Mouse (Mus musculus) CH12F3 (cell line): ENCODE results near the gene Itga6.

Source experiments
- in situ Hi-C: fragments of 300-500 bp; cut with MboI; formaldehyde crosslinking; loops from 2 replicates; pipeline ENCODE4 v1.14.3; 2020; ENCODE audit warnings: low sequenced_read_pairs

Itga6 gene

DNA sequence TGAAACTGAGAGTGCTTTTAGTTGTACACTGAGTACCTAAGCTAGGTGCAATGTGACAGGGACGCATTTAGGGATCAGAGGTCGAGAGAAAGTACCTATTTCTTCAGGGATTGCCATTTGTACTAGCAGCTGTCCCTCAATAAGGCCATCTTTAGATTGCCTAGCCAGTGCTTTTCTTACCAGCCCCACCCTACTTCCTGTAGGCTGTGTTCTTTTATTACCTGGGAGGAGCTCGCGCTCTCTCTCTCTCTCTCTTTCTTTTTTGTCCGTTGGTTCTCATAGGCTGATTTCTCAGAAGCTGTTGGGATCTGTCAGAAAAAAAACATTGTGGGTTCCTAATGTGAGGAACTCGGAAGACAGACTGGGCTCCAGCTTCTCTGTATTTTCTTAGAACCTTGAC is 55.4 kb downstream of the Itga6 start:
- in situ Hi-C loops = no loop called here

DNA sequence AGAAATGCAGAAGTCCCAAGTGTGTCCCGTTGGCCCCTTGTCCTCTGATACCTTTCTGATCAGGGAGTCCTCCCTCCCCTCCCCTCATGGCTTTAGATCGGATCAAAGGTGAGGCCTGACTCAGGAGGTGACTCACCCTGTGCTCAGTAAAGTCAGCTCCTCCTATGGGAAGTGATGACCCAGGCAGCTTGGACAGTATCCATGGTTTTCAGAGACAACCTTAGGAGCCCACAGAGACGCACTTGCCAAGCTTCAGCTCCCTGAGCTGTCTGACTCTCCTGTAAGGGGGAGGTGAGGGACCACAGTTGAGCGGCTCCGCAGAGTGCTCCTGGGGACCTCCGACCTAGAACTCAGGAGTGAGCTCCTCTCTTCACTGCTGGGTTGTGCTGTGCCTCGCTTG is 56.3 kb downstream of the Itga6 start:
- in situ Hi-C loops = no loop called here

DNA sequence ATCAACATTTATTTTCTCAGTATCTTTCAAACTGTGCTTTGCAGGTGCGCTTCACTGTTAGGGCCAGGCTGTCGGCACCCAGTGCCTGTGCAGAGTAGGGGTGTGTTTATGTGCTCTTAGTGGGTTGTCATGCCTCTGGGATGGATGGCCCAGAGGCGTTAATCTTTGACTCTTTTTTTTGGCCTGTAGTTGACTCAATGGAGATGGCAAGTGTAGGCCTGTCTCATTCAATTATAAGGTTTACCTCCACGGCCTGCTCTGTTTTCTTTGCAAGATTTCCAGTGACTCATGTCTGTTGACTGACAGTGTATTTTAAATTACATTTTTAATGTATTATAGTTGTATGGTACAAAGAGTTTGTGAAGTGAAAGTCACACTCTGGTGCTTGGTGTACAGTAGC is 56.7 kb downstream of the Itga6 start:
- in situ Hi-C loops = no loop called here

DNA sequence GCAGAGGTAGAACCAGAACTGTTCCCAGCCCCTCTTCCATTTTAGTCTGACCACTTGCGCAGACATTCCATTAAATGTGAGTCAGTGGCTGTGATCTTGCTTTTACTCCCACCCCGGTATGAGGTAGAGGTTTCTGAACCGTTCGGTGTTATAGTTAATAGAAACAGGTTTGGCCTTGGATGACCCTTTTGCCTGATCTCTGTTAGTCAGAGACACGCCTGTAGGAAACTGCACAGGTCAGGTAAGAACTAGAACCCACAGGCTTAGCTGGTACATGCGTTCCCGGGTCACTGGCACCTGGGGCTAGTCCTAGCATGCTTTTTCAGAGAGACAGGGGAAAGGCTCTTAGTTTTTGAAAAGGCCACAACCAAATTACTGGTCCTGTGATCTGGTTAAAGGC is 59.7 kb downstream of the Itga6 start:
- in situ Hi-C loops = no loop called here

DNA sequence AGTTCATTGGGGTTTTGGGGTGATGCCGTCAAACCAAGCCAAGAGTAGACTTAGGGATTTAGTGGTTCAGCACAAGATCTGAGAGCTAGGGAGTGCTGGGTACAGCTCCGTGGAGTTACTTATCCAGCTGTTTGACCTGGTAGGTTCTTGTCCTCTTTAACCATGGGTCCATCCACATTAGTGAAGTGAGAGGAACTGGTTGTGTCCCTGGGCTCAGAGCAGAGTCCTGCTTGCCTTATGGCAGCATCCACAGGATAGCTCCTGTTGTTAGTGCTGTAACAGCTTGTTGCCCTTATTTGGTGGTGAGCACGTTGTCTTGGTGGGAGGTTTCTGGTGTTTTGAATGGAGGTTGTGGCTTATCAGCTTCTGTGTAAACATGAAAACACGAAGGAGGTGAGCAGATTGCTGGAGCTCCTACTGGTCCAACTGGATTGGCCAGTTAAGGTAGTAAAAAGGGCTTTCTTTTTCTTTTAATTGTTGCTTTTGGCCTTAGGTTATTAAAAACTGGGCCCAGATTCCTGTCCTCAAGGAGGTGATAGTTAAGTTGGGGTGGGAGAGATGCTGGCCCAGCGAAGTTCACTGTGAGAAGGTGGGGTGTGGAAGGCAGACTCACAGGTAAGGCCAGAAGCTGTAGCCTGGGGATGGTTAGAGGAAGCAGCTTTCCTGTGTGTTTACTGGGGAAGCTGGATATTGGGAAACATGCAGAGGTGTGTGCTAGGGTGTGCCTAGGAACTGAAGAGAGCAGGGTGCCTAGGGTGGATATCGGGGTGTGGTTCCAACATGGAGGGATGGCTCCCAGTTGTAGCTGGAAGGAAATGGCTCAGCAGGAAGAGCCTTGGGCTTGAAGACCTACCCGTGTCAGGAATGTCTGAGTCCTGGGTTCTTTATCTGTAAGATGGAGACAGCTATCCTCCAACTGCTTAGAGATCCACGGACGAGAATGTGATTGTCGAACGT is 60.5 kb downstream of the Itga6 start:
- in situ Hi-C loops = no loop called here

DNA sequence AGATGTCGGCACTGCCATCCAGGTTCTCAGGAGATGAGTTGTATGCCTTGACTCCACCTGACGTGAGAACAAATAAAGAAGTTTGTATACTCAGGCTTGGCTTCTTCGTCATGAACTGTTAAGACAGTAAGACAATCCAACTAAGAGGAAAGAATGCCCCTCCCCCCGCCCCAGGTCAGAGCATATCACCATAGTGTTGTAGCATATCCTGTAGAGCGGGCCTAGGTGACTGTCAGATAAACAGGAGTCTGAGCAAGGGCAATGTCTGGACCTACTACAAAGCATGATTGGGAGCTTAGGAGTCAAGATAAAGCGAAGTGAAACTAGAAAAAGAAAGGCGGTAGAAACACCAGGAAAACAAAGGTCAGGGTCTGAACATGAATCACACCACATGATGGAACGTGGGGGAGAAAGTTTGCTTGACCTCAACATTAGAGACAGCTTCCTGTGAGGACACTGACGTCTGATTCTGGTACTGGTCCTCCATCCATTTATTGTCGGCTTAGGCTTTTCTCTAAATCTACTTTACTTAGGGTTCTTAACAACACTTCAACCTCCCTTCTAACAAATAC is 64.0 kb downstream of the Itga6 start:
- in situ Hi-C loops = no loop called here

DNA sequence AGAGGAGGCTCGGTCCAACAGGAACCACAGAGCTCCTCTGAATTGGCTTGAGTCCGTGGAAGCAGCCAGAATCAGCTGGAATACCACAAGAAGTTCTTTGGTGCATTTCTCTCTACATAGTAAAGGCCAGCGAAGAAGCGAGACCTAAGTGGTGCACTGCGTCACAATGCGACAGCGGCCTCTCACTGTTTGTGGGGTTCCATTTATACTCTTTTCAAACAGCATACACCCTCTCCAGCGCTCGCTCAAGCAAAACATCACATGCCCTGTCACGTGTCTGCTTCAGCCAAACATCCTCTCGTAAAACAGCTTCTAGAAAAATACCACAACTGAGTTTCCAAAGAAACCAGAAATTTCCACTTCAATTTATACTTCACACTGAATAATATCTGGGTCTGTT is 64.6 kb downstream of the Itga6 start:
- in situ Hi-C loops = loop anchor here (10.0 kb wide), 1 partner anchor 215 kb away; no protein-coding TSS in a partner anchor

DNA sequence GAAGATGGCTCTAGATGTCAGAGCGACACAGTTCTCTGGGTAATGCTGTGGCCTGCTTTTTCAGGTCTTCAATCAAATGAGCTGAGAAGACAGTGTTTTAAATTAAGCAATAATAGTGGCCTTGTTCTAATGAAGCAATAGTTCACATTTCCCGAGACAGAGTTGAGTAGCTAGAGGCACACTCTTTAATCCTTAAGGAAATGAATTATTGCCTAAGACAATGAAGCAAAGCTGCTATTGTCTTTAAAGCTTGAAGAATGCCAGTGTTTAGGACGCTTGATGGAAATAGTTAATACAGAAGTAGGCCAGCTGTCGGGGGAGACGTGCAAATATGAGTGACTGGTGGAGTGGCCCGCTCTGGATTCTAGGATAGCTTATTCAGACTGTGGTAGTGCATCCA is 65.5 kb downstream of the Itga6 start:
- in situ Hi-C loops = loop anchor here (10.0 kb wide), 1 partner anchor 216 kb away; no protein-coding TSS in a partner anchor

DNA sequence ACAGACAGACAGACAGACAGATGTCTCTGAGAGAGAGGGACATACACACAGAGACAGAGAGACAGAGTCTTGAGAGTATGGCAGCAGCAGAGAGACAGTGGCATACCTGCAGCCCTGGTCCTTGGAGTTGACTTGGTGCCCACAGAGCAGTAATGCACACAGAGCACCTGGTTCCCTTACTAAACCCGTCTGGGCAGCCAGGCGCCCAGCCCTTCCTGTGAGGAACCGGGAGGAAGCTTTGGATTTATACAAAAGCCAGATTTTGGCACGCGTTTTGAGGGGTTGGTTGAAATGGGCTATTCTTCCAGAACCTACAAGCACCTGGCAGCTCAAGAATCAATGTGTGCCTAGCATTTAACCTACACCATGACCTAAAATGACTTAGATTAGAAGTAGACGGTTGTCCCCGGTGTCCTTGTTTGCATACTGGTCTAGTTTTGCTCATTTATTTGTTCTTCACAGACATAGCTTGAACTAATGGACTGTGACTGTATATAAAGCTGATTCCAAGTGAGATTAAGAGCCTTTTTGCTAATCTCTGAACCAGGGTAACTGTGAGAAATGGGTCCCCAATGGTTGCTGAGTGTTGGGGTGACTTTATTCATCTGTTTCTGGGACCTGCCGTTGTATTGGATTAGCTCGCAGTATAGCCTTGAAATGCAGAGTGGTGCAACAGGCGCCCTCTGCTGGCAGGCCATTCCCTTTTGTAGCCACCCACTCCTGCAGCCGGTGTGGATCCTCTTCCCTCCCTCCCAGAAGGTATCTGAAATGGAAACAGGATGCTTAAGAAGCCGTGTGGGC is 67.0 kb downstream of the Itga6 start:
- in situ Hi-C loops = loop anchor here (10.0 kb wide), 1 partner anchor 218 kb away; no protein-coding TSS in a partner anchor

DNA sequence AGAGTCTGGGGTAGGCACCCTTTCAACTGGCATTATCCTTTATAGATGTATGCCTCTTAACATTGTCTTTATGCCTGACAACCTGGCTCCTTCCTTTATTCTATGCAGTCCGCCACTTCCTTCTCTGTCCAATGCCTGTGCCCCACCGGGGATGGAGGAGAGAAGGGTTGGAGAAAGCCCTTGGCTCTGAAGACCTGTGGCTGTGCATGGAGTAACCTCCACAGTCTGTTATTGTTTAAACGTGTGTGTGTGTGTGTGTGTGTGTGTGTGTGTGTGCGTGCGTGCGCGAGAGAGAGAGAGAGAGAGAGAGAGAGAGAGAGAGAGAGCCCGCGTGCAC is 67.6 kb downstream of the Itga6 start:
- in situ Hi-C loops = loop anchor here (10.0 kb wide), 1 partner anchor 218 kb away; no protein-coding TSS in a partner anchor

DNA sequence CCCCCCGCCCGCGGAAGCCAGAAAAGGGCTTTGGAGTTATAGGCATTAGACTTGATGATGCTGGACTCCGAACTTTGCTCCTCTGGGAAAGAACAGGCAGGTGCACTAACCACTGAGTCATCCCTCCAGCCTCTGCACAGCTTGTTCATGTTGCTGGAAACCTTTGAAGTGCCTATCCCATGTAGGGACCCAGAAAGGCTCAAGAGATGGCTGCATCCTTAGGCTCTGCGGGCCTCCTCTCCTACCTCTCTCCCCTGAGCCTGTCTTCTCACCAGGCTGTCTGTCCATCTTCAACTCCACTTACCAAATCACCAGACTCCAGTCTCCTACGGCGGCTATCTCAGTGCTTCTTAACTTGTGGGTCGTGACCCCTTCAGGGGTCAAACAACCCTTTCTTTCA is 68.0 kb downstream of the Itga6 start:
- in situ Hi-C loops = loop anchor here (10.0 kb wide), 1 partner anchor 219 kb away; no protein-coding TSS in a partner anchor

DNA sequence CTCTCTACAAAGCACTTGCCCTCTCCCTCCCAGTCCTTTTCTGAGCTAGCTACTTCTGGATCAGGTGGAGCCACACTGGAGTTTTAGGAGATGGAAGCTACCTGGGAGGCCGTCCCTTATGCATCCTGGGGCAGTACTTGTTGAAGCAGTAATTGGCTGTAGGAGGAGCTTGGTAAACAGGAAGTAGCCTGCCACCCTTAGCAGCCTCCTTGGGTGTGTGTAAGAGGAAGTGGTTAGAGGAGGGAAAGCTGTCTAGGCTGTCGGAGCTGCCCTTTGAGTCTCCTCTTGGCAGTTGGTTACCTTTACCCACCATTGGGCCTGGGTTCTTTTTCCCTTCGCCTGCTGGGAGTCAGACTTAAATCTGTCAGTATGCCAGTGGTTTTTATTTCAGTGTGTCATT is 68.6 kb downstream of the Itga6 start:
- in situ Hi-C loops = loop anchor here (10.0 kb wide), 1 partner anchor 219 kb away; no protein-coding TSS in a partner anchor

DNA sequence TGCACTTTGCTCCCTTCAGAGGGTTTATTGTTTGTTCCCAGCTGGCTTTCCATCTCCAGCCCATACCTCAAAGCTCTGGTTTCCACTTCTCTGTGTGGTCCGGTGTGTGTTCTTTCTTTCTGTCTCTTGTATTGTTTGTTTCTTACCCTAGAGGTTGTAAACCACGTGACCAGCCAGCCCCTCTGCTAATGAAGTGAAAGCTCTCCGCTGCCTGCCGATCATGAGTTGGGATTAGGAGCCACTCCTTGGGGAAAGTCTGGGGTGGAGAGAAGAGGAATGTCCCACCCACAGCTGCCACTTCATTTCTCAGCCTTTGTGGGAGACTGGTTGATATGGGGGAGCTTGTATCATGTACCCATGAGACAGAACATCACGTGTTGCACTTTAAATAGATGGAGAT is 69.9 kb downstream of the Itga6 start:
- in situ Hi-C loops = loop anchor here (10.0 kb wide), 1 partner anchor 220 kb away; no protein-coding TSS in a partner anchor

DNA sequence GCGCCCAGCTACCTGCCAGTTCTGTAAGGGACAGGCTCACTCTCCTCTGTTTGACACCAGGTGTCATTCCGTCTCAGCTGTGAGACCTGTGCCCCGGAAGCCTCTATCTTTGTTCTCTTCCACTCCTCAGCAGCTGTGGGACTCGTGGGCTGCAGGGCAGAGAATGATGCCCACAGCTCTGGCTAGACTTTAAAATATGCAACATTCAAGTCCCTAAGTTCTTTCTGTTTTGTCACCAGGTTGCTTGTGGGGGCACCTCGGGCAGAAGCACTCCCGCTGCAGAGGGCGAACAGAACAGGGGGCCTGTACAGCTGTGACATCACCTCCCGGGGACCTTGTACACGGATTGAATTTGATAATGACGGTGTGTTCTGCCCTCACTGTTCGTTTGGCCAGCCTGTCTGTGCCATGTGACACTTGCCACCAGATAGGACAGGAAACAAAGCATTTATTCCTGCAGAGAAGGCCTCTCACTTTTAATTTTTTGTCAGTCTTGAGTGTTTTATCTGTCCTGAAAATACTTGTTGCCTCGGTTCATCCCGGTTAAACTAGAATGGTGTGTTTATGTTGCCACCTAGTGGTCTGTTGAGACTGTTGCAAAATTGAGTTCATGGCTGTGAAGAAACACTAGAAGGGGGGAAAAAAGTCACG is 71.1 kb downstream of the Itga6 start:
- in situ Hi-C loops = loop anchor here (10.0 kb wide), 1 partner anchor 222 kb away; no protein-coding TSS in a partner anchor

DNA sequence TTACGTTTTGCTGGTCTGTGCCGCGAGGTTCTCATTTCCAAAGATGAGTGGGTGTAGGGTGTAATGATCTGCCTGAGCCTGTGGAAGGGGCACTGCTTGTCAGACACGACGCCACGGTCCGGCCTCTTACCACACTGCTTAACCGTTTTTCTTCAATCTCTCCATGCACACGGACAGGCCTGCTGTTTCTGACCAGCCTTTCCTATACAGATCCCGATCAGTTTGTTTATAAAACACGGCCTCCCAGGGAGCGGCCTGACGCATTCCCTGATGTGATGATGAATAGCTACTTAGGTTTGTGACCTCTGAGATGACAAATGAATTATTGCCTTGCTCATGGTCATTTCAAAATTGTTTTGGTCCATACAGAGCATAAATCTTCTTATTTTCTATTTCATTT is 78.7 kb downstream of the Itga6 start:
- in situ Hi-C loops = no loop called here

DNA sequence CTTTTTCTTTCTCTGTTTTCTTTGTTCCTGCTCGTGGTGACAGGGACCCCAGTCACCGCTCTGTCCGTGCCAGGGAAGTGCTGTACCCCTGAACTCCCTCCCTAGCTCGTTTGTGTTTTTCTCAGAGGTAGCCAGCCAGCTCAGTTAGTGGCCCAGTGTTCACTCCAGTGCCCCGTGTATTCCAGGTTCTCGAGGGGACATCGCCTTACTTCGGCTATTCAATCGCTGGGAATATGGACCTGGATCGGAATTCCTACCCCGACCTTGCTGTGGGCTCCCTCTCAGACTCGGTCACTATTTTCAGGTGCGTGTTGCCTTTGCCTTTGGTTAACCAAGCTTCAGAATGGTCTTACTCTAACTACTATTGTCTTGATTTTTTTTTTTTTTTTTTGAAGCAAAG is 82.3 kb downstream of the Itga6 start:
- in situ Hi-C loops = no loop called here

DNA sequence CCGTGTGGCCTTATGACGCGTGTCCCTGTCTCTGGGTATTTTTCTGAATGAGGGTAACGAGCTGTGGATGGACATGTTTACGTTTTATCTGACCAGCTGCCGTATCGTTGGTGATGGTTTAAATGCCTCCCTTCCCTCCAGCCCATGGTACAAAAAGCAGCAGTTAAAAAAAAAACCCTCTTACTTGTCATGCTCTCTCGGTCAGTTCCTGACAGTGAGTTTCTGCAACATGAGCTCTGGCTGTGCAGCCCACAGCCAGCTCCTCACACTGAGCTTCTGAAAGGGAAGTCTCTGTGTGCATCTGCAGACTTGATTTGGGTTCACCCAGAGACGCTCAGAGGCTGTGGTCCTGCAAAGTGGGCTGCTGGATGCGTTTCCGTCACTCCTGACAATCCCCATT is 83.5 kb downstream of the Itga6 start:
- in situ Hi-C loops = no loop called here

DNA sequence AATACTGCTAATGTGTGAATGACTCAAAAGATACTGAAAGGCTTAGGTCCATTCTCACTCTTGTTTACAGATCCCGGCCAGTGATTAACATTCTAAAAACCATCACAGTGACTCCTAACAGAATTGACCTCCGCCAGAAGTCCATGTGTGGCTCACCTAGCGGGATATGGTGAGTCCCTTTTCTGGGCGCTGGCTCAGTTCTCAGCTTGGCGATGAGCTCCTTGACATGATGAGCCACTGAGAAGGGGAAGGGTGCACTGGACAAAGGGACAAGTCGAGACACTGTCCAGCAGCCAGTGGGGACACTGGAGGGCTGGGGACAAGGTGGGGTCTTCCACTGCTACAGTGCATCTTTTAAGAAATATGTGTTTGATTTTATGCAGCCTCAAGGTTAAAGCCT is 88.2 kb downstream of the Itga6 start:
- in situ Hi-C loops = no loop called here

DNA sequence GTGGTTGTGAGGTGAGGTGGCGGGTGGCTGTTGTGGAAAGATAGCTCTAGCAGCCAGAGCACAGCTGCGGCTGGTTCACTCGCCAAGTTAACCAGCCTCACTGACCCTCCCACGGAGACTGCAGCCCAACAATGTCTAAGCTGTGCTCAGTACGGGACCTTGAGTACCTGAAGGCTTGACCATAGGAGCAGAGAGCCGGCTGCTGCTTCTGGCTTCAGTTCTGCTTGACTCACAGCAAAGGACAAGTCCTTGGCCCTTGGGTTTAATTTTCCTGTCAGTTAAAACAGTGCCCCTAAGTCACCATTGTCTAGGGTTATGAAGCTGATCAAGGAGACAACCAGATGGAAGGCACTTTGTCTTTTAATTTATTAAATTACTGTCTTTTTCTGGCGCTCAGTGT is 89.0 kb downstream of the Itga6 start:
- in situ Hi-C loops = no loop called here

DNA sequence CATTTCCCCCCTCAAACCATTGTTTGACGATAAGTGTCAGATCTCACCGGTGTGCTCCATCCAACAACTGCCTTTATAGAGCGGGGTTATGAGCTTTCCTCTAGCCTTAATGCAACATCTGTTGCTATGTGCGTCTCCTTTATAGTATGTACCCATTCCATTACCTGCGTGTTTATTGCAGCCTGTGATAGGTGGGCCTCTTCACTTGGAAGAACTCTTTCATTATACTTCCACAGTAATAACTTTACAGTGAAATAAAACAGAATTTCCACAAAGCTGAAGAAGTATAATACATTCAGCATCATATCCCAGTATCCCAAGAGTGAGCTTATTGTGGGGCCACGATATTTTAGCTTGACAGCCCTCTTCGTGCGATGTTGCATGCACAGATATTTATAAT is 90.1 kb downstream of the Itga6 start:
- in situ Hi-C loops = no loop called here

DNA sequence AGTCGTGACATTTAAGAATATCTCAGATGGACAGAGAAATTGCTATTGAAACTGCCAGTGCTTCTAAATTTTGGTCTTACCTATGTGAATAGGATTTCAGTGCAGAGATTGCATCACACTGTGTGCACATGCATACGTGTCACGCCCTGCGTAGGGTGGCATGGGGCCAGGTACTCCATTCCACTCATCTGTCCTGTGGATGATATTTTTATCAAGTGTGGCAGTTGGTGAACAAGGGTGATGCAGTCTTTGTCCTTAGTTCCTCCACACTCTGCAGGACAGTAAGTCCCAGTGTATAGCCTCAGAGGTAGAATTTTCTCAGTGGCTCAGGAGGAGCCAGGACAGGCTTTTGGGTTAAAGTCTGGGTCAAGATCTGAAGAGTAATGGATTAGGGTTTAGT is 90.8 kb downstream of the Itga6 start:
- in situ Hi-C loops = no loop called here
